Mouse (Mus musculus) bone marrow, adult 2 months (tissue): ENCODE data around the gene Gm47955.

ENCODE experiments used
- CTCF ChIP-seq: fragments of 200-500 bp; IDR thresholded peaks from 2 replicates; pipeline ENCODE4 v1.5.1; 2011; ENCODE audit warnings: low read length, control low read depth; ENCODE audit not compliant: control insufficient read depth, insufficient read depth
- POLR2A ChIP-seq: fragments of 200-500 bp; IDR thresholded peaks from 2 replicates; pipeline ENCODE4 v1.6.1; 2011; ENCODE audit warnings: low read depth, mild to moderate bottlenecking, control low read depth, low read length, borderline replicate concordance; ENCODE audit not compliant: control insufficient read depth

GRCm38 (mm10) chr1:82966413-82966812, 6.3 kb downstream of the Gm47955 start:
- TF ChIP-seq POLR2A (no peak), CTCF (no peak)
